ENCODE assay signal across 9 mouse cellular contexts in genomic region chr5:19227791-19228331, GRCm38 (mm10). TPM values are rescaled to one million over a fixed set of nuclear protein-coding genes. Genes with fewer than 3 reads are reported as not detected.
DNase-seq lines count a peak whose midpoint lies in the region; ATAC-seq lines count a peak whose summit lies in the region.
"Had no signal": no experiment of that assay in that cellular context is flagged by ENCODE, and none has a peak within 500 bp of the region (broad histone marks: within the 10 kb centered on the region; RNA-seq: fewer than 3 reads in every experiment).

No protein-coding gene starts in this region.

- peak overlapping the region; percentile 97 for H3K4me2 ChIP-seq in intestine, embryonic 15.5 days (replicated peaks)

- WGBS in intestine, embryonic 15.5 days: under 1% methylated on average over 14 of the region's 14 CpGs
- WGBS in midbrain, embryonic 10.5 days: under 1% methylated on average over 14 of the region's 14 CpGs

- peaks cover 14% of the 10 kb centered on the region for H3K4me1 ChIP-seq in intestine, embryonic 15.5 days (replicated peaks)
- peaks cover 25% of the 10 kb centered on the region for H3K4me1 ChIP-seq in midbrain, embryonic 10.5 days

- H3K27me3 ChIP-seq in intestine, embryonic 15.5 days (replicated peaks): peaks cover 13% of the 10 kb centered on the region; the same call in 1 of the 2 replicates
- peaks cover 17% of the 10 kb centered on the region for H3K27me3 ChIP-seq in midbrain, embryonic 10.5 days (ENCODE audit: low read depth, poor library complexity, severe bottlenecking)

- no peaks in the 10 kb centered on the region for H3K36me3 ChIP-seq in intestine, embryonic 15.5 days
- no peaks in the 10 kb centered on the region for H3K36me3 ChIP-seq in midbrain, embryonic 10.5 days

- H3K9ac ChIP-seq in intestine, embryonic 15.5 days: peak overlapping the region; percentile 62; the same call in 1 of the 2 replicates

- H3K9me3 ChIP-seq in intestine, embryonic 15.5 days: no peaks in the 10 kb centered on the region
- H3K9me3 ChIP-seq in midbrain, embryonic 10.5 days (replicated peaks): no peaks in the 10 kb centered on the region

- peak; percentile 44 for DNase-seq in ZHBTc4 (ENCODE audit: low read depth, low spot score)
- peak; percentile 74 for DNase-seq in embryo, embryonic 10.5 days (ENCODE audit: low spot score)
- DNase-seq in gastrocnemius, postnatal 25 days: peak; percentile 31
- DNase-seq in left cerebral cortex, adult 8-10 months (ENCODE audit: low spot score in 2 of 2): peak; percentile 42 to 57
- peak; percentile 63 for DNase-seq in midbrain, embryonic 10.5 days (ENCODE audit: low spot score)
- peak; percentile 35 for DNase-seq in skeletal muscle tissue, adult 2 months (ENCODE audit: low read depth, low spot score)

- ATAC-seq in intestine, embryonic 15.5 days: peak; percentile 37; the same call in 1 of the 2 replicates
- ATAC-seq in CD4-positive, CD25-positive, alpha-beta regulatory T cell, adult 4 months: no peak

- H3K4me3 ChIP-seq in intestine, embryonic 15.5 days (replicated peaks): peak overlapping the region; percentile 67
- H3K4me3 ChIP-seq in midbrain, embryonic 10.5 days: peak overlapping the region; percentile 74

- no peak overlapping the region for H3K27ac ChIP-seq in intestine, embryonic 15.5 days
- peak overlapping the region; percentile 91 for H3K27ac ChIP-seq in midbrain, embryonic 10.5 days (replicated peaks)
- H3K27ac ChIP-seq: macrophage had no signal

RNA-seq across cellular contexts. Expression of gene Magi2, which starts 1.0 kb away (rescaled TPM):
- total RNA-seq in gastrocnemius, postnatal 25 days (2021): 1 to 10 TPM; 1.6 to 2.0 TPM
- 2.3 and 3.3 TPM in 2 replicates for polyA plus RNA-seq in intestine, embryonic 15.5 days (2015; fragmentation: Nextera tagmentation; extraction: Ambion mirVana)
- total RNA-seq in left cerebral cortex, adult 8-10 months (2022): 100 to 1,000 TPM; 119 to 134 (median 127) TPM
- 3.8 and 7.0 TPM in 2 replicates for polyA plus RNA-seq in midbrain, embryonic 10.5 days (2016; fragmentation: Nextera tagmentation; extraction: Ambion mirVana)
- polyA plus RNA-seq in CD4-positive, CD25-positive, alpha-beta regulatory T cell, adult 4 months (2017; shearing (Covaris generic)): under 1 TPM; 0.12 to 0.38 TPM
